Mouse (Mus musculus): ENCODE measurements around the gene Mfap3.

The Mfap3 gene

GRCm38 (mm10) chr11:57518091-57518750 is at the start of gene Mfap3, which contains the start of gene Fam114a2:
Gene Mfap3, plus strand, starts transcription at chr11:57518664.
Gene Fam114a2, minus strand, starts transcription at chr11:57518617.
- no peak for DNase-seq (ENCODE audit: extremely low read depth, low read depth, low spot score)

DNA sequence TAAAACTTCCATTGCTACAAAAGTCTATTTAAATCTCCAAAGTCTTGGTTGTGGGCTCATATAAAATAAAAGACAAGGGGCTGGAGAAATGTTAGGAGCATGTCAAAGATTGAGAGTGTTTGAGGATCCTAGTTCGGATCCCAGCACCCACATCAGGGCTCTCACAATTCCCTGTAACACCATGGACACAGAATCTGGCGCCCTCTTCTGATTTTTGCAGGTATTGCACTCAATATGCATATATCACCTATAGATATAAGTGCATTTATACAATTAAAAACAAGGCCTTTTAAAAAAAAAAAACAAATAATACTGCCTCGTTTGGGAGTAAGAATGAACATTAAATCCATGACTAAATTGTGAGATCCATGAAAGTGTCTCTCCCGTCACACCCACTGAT is 49.8 kb upstream of the Mfap3 start:
- no peak for DNase-seq (ENCODE audit: extremely low read depth, low read depth, low spot score)

DNA sequence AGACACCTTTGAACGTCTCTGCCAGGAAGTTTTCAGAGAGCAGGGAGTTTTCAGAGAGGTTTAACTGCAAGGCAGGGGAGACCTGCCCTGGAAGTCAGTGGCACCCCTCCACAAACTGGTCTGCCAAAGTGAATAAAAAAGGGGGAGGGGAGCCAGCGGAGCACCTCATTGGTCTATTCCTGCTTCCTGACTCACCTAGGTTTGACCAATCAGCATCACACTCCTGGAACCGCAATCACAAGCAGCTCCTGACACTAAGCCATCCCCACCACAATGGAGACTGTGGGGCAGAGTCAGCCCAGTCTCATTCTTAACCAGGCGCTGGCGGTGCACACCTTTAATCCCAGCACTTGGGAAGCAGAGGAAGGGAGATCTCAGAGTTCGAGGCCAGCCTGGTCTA is 48.4 kb upstream of the Mfap3 start:
- no peak for DNase-seq (ENCODE audit: extremely low read depth, low read depth, low spot score)

DNA sequence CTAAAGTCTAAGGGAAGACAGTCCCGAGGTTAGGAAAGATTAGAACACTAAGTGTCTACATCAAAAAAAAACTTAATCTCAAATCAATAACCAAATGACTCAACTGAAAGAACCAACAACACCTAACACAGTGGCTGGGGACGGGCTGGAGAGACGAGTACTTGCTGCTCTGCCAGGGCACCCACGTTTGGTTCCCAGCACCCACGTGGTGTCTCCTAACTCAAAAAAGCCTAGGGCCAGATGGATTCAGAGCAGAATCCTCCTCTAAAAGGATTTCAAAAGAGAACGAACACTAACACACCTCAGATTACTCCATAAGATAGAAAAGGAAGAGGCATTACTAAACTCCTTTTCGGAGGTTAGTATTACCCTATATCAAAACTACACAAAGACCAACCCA is 47.5 kb upstream of the Mfap3 start:
- DNase-seq (ENCODE audit: extremely low read depth, low read depth, low spot score): no peak

GRCm38 (mm10) chr11:57474296-57474941 is 44.0 kb upstream of the Mfap3 start:
- no peak for DNase-seq (ENCODE audit: extremely low read depth, low read depth, low spot score)

- no peak for DNase-seq (ENCODE audit: extremely low read depth, low read depth, low spot score)
Observed at GRCm38 (mm10) chr11:57475119-57475518, 43.3 kb upstream of the Mfap3 start.

- no peak for DNase-seq (ENCODE audit: extremely low read depth, low read depth, low spot score)
Observed at GRCm38 (mm10) chr11:57478077-57478476, 40.4 kb upstream of the Mfap3 start.

- no peak for DNase-seq (ENCODE audit: extremely low read depth, low read depth, low spot score)
Observed at GRCm38 (mm10) chr11:57488436-57488835, 30.0 kb upstream of the Mfap3 start.

GRCm38 (mm10) chr11:57496462-57497039 is 21.9 kb upstream of the Mfap3 start:
- no peak for DNase-seq (ENCODE audit: extremely low read depth, low read depth, low spot score)

GRCm38 (mm10) chr11:57497701-57498100 is 20.8 kb upstream of the Mfap3 start:
- no peak for DNase-seq (ENCODE audit: extremely low read depth, low read depth, low spot score)

DNA sequence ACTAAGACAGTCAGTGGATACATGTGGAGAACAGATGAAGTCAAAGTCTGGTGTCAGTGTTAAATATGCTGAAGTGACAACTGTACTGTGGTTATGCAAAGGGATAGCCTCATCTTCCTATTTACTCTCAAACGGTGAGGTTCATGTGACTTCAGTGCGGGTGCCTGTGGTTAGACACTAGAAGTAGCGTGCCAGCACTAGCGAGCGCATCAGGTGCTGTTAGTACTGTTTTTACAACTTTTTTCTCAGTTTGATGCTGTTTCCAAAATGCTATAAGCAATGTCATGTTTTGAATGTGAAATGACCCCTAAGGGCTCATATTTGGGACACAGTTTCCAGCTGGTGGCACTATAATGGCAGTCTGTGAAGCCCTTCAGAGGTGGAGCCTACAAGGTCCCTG is 20.2 kb upstream of the Mfap3 start:
- no peak for DNase-seq (ENCODE audit: extremely low read depth, low read depth, low spot score)

- DNase-seq (ENCODE audit: extremely low read depth, low read depth, low spot score): no peak
Observed at GRCm38 (mm10) chr11:57503155-57503554, 15.3 kb upstream of the Mfap3 start.

- no peak for DNase-seq (ENCODE audit: extremely low read depth, low read depth, low spot score)
Observed at GRCm38 (mm10) chr11:57506899-57507298, 11.6 kb upstream of the Mfap3 start.

- no peak for DNase-seq (ENCODE audit: extremely low read depth, low read depth, low spot score)
Observed at GRCm38 (mm10) chr11:57515218-57515617, 3.2 kb upstream of the Mfap3 start.

DNA sequence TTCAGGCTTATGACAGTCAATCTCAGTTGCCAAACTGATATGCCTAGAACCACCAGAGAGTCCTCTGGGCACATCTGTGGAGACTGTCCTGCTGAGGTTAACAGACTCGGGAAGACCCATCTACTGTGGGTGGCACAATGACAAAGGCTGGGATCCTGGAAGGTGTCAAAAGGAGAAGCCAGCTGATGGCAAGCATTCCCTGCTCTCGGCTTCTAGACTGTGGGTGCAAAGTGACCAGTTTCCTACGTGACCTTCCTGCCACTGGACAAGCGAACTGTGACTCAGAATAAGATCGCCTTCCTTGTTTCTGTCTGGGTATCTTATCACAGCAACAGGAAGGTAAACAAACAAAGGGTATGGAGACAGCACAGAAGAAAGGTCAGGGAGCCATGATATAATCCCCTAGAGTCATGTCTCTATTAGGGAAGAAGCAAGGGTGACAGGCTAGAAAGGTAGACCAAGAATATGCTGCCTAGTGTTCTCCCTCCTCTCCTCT is 1.5 kb upstream of the Mfap3 start:
- no peak for DNase-seq (ENCODE audit: extremely low read depth, low read depth, low spot score)

- DNase-seq (ENCODE audit: extremely low read depth, low read depth, low spot score): no peak
Observed at GRCm38 (mm10) chr11:57518751-57519148, 286 bp downstream of the Mfap3 start.

GRCm38 (mm10) chr11:57519304-57519703 is 840 bp downstream of the Mfap3 start:
- no peak for DNase-seq (ENCODE audit: extremely low read depth, low read depth, low spot score)

GRCm38 (mm10) chr11:57521206-57521605 is 2.7 kb downstream of the Mfap3 start:
- no peak for DNase-seq (ENCODE audit: extremely low read depth, low read depth, low spot score)

DNA sequence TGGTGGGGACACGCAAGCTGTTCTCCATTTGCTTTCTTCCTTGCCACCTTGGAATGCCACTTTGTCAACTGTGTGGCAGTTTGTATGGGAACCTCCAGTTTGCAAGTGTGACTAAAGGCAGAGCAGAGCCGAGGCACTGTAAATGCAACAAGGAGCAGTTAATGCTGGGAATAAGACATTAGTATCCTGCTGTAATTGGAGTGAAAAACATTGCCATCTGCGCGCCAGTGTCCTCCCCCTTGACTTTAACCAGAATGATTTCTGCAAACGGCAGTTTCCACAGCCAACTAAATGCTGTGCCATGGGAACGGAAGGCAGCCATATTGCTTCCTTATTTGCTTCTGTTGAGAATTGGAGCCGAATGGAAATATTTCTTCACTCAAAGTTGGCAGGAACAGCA is 3.6 kb downstream of the Mfap3 start:
- DNase-seq (ENCODE audit: extremely low read depth, low read depth, low spot score): no peak

DNA sequence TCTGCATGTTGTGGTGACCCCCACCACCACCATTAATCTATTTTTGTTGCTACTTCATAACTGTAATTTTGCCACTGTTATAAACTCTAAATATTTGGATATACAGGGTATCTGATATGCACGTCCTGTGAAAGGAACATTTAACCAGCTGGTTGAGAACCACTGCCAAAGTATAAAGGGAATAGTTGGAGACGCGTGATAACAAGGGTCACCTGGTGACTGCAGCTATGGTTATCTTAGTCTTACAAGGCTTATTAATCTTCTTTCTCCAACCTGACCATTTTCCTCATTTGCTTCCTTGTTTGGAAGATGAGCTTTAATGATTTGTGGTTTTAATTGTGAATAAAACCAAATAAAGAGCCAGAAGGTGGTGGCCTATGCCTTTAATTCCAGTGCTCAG is 5.0 kb downstream of the Mfap3 start:
- DNase-seq (ENCODE audit: extremely low read depth, low read depth, low spot score): no peak

- no peak for DNase-seq (ENCODE audit: extremely low read depth, low read depth, low spot score)
Observed at GRCm38 (mm10) chr11:57524597-57524996, 6.1 kb downstream of the Mfap3 start.

GRCm38 (mm10) chr11:57525900-57526299 is 7.4 kb downstream of the Mfap3 start:
- no peak for DNase-seq (ENCODE audit: extremely low read depth, low read depth, low spot score)

All from fat pad, adult 2 months (tissue).